Mouse (Mus musculus) ES-E14 (cell line): ENCODE data around the gene Ppfia2.

Source experiments
- CHD2 ChIP-seq: IDR thresholded peaks from 2 replicates; pipeline ENCODE4 v1.6.1; 2014; ENCODE audit warnings: mild to moderate bottlenecking, low read depth, low read length, inconsistent platforms
- MAFK ChIP-seq: IDR thresholded peaks from 2 replicates; pipeline ENCODE4 v1.6.1; 2014; ENCODE audit warnings: mild to moderate bottlenecking, low read depth, low read length, inconsistent platforms; ENCODE audit not compliant: insufficient read depth
- ZC3H11A ChIP-seq: IDR thresholded peaks from 2 replicates; pipeline ENCODE4 v1.6.1; 2012; ENCODE audit warnings: low read depth, mild to moderate bottlenecking, inconsistent platforms, low read length, borderline replicate concordance

DNA sequence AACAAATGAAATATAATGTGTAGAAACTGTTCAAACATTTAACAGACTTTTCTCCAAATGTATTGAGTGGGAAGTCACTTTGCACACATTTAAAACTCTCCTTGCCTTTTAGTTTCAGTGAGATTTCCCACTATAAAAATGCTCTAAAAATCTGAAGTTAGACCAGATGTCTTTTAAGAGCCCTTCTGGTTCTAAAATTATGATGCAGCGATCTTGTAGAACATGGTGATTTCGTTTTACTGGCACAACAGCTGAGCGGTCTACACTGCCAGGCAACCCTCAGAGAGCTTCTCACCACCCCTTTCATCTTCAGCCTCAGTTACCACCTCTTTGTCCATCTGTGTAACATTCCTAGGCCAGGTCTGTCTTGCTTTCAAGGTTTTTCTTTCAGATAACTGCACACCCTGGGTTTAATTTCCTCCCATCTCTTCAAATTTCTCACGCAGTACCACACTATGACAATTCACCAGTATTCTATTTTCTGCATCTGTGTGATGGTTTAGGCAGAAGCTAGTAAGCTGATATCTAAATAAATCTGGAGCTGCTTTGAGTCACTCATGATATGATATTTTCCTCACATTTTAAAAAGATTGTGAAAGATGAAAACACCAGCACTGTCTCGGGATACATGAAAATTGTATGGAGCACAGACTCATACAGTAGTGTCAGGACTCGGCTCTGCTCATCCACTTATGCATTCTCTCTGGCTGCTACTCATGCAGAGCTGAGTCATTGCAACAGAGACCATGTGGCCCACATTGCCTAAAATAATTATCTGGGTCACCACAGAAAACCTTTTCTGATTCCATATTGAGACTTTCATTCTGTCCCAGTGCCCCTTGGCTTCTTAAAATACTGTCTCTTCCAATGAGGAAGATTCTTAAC is 39.4 kb downstream of the Ppfia2 start:
- TF ChIP-seq MAFK: no peak
- no peak for TF ChIP-seq CHD2
- no peak for TF ChIP-seq ZC3H11A
